Mouse (Mus musculus) adrenal gland, postnatal 25 days (tissue): ENCODE data around the gene Ube3b. TPM values are rescaled to one million over a fixed set of nuclear protein-coding genes. Genes with fewer than 3 reads are reported as not detected.

Experiments
- DNase-seq: peaks from one replicate; pipeline ENCODE4 v3.0.0; 2021; ENCODE audit warnings: mixed read lengths
- total RNA-seq: library from RNA; stranded (reverse); gene quantifications from 2 replicates; pipeline ENCODE4 v1.2.3, GENCODE M21; 2021

Gene Ube3b
- total RNA-seq, 1 experiment from 2014 or later, result 75.7 TPM

GRCm38 (mm10) chr5:114426732-114427131 is 46.3 kb downstream of the Ube3b start:
- no peak for DNase-seq

- no peak for DNase-seq
Observed at GRCm38 (mm10) chr5:114428621-114429020, 48.2 kb downstream of the Ube3b start.

- no peak for DNase-seq
Observed at GRCm38 (mm10) chr5:114429781-114430180, 49.4 kb downstream of the Ube3b start.

- no peak for DNase-seq
Observed at GRCm38 (mm10) chr5:114434359-114434758, 54.0 kb downstream of the Ube3b start.

- no peak for DNase-seq
Observed at GRCm38 (mm10) chr5:114435588-114435987, 55.2 kb downstream of the Ube3b start.

GRCm38 (mm10) chr5:114443566-114444367 is 63.4 kb downstream of the Ube3b start, which contains the start of the genes Mmab and Mvk:
Gene Mmab (minus strand): TSS chr5:114444060.
Gene Mvk (plus strand): TSS chr5:114444269.
- peak; percentile 98 for DNase-seq

GRCm38 (mm10) chr5:114444368-114444692 is 63.9 kb downstream of the Ube3b start:
- DNase-seq, result no peak

GRCm38 (mm10) chr5:114449011-114449410 is 68.6 kb downstream of the Ube3b start:
- no peak for DNase-seq

GRCm38 (mm10) chr5:114456287-114456686 is 75.9 kb downstream of the Ube3b start:
- no peak for DNase-seq

- no peak for DNase-seq
Observed at GRCm38 (mm10) chr5:114456995-114457605, 76.7 kb downstream of the Ube3b start.

GRCm38 (mm10) chr5:114461238-114461637 is 80.8 kb downstream of the Ube3b start:
- DNase-seq, result peak; percentile 87

GRCm38 (mm10) chr5:114462067-114463040 is 81.9 kb downstream of the Ube3b start:
- peak; percentile 57 for DNase-seq

GRCm38 (mm10) chr5:114464561-114464960 is 84.2 kb downstream of the Ube3b start:
- DNase-seq, result no peak

- no peak for DNase-seq
Observed at GRCm38 (mm10) chr5:114465641-114466040, 85.2 kb downstream of the Ube3b start.

GRCm38 (mm10) chr5:114467019-114467418 is 86.6 kb downstream of the Ube3b start:
- no peak for DNase-seq

- DNase-seq, result peak; percentile 78
Observed at GRCm38 (mm10) chr5:114467430-114467829, 87.0 kb downstream of the Ube3b start.

GRCm38 (mm10) chr5:114468007-114468406 is 87.6 kb downstream of the Ube3b start:
- no peak for DNase-seq

- DNase-seq, result no peak
Observed at GRCm38 (mm10) chr5:114470359-114470758, 90.0 kb downstream of the Ube3b start.
